Mouse (Mus musculus) cortical plate, adult 2 months (tissue): Measurements from ENCODE around the gene Dqx1. TPM values are rescaled to one million over a fixed set of nuclear protein-coding genes. Genes with fewer than 3 reads are reported as not detected.

Source experiments
- H3K27ac ChIP-seq: fragments of 200-500 bp; 2 replicates; pipeline ENCODE4 v1.5.1; 2012; ENCODE audit warnings: low read length, control low read depth, inconsistent platforms; ENCODE audit not compliant: insufficient read depth
- H3K4me1 ChIP-seq: fragments of 200-500 bp; 2 replicates; pipeline ENCODE4 v1.6.1; 2011; ENCODE audit warnings: low read length; ENCODE audit not compliant: control insufficient read depth, insufficient read depth
- H3K4me3 ChIP-seq: fragments of 200-500 bp; 2 replicates; pipeline ENCODE4 v1.5.1; 2011; ENCODE audit warnings: mild to moderate bottlenecking, low read length, control low read depth; ENCODE audit not compliant: insufficient read depth
- CTCF ChIP-seq: fragments of 200-500 bp; IDR thresholded peaks from 2 replicates; pipeline ENCODE4 v1.5.1; 2011; ENCODE audit warnings: mild to moderate bottlenecking, control low read depth, low read length; ENCODE audit not compliant: insufficient read depth; ENCODE audit errors: extremely low read depth
- POLR2A ChIP-seq: fragments of 200-500 bp; IDR thresholded peaks from 2 replicates; pipeline ENCODE4 v1.6.1; 2011; ENCODE audit warnings: mild to moderate bottlenecking, low read length, control low read depth; ENCODE audit not compliant: insufficient read depth; ENCODE audit errors: extremely low read depth
- polyA plus RNA-seq: library from polyadenylated mRNA; depleted of rRNA; stranded (reverse); fragments of >200 nt; gene quantifications from 2 replicates; pipeline ENCODE4 v1.2.3, GENCODE M21; 2012

Dqx1 gene
- polyA plus RNA-seq, 1 experiment, result 0.52 TPM

- 0 out of 2 replicates have a peak, but pooled peaks have one; percentile 19 for TF ChIP-seq POLR2A
- no peak for TF ChIP-seq CTCF
- Histone ChIP-seq H3K27ac (peak overlapping the region; percentile 8), H3K4me3 (peak overlapping the region; percentile 53), H3K4me1 (peaks cover 4% of the 10 kb centered on the region)
Observed at GRCm38 (mm10) chr6:83101688-83102556, 44.3 kb downstream of the Dqx1 start.

- TF ChIP-seq CTCF, result no peak
- no peak for TF ChIP-seq POLR2A
- Histone ChIP-seq H3K4me1 (peaks cover 6% of the 10 kb centered on the region), H3K27ac (no peak overlapping the region), H3K4me3 (peak overlapping the region; percentile 53)
Observed at GRCm38 (mm10) chr6:83103130-83103650, 45.5 kb downstream of the Dqx1 start.

DNA sequence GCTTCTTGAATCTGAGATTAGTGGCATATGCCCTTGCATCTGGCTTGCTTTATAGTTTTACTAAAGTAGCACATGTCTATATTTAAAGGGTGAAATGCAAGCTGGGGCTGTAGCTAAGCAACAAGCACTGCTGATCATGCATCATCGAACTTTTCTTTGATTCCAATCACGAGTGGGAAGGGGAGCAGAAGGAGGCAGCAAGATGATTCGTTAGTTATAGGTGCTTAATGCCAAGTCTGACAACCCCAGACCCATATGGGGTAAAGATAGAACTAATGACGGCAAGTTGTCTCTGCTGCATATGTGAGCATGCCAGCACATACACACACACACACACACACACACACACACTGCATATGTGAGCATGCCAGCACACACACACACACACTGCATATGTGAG is 46.5 kb downstream of the Dqx1 start:
- no peak for TF ChIP-seq POLR2A
- no peak for TF ChIP-seq CTCF
- peaks cover 6% of the 10 kb centered on the region for H3K4me1 ChIP-seq
- no peak overlapping the region for H3K27ac ChIP-seq
- no peak overlapping the region for H3K4me3 ChIP-seq

- no peak for TF ChIP-seq POLR2A
- TF ChIP-seq CTCF, result peak; percentile 66
- Histone ChIP-seq H3K27ac (no peak overlapping the region), H3K4me1 (peaks cover 5% of the 10 kb centered on the region), H3K4me3 (no peak overlapping the region; the same call in 1 of the 2 replicates)
Observed at GRCm38 (mm10) chr6:83107566-83108400, 50.1 kb downstream of the Dqx1 start.

GRCm38 (mm10) chr6:83108762-83109668 is 51.4 kb downstream of the Dqx1 start, which contains the start of gene Mrpl53:
Gene Mrpl53, plus strand, starts transcription at chr6:83109040.
- H3K4me3 ChIP-seq, result peak within 1 kb of the TSS; percentile 98
- TF ChIP-seq CTCF (no peak), POLR2A (peak; percentile 88)
- H3K4me1 ChIP-seq, result peaks cover 5% of the 10 kb centered on the region
- H3K27ac ChIP-seq, result peak within 1 kb of the TSS; percentile 84

- no peak for TF ChIP-seq POLR2A
- no peak for TF ChIP-seq CTCF
- Histone ChIP-seq H3K27ac (no peak overlapping the region), H3K4me1 (peaks cover 3% of the 10 kb centered on the region; the same call in 1 of the 2 replicates), H3K4me3 (no peak overlapping the region)
Observed at GRCm38 (mm10) chr6:83111510-83112136, 54.0 kb downstream of the Dqx1 start.

DNA sequence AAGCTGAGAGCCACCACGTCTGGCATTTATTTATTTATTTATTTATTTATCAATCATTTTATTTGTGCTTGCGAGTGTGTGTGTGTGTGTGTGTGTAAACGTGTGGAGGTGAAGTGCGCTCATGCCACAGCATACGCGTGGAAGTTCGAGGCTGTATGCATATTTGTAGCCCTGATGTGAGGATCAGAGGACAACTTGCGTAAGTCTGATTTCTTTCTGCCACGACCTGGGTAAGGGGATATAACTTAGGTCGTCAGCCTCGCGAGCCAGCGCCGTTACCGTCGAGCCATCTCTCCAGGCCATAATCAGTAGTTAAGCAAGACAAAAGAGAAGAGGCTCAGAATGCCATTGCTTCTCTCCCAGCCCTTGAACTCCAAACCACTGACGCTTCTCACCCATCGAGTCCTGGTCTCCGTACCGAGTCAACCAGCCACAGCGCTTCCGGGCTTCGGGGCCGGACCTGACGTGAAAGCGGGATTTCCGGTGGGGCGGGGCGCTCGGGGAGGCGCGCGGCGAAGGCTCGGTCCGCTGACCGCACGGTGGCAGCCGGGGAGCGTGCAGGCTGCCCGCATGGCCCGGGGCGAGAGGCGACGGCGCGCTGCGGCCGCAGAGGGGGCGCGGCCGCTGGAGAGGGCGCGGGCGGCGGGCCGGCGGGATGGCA is 57.5 kb downstream of the Dqx1 start, which contains the start of gene Mogs:
Gene Mogs (plus strand): TSS at position 486 of the 661 bp plus-strand sequence.
- Histone ChIP-seq H3K27ac (peak within 1 kb of the TSS; percentile 19; the same call in 1 of the 2 replicates), H3K4me3 (peak within 1 kb of the TSS; percentile 64), H3K4me1 (no peaks in the 10 kb centered on the region)
- TF ChIP-seq CTCF, result no peak
- peak; percentile 95 for TF ChIP-seq POLR2A

DNA sequence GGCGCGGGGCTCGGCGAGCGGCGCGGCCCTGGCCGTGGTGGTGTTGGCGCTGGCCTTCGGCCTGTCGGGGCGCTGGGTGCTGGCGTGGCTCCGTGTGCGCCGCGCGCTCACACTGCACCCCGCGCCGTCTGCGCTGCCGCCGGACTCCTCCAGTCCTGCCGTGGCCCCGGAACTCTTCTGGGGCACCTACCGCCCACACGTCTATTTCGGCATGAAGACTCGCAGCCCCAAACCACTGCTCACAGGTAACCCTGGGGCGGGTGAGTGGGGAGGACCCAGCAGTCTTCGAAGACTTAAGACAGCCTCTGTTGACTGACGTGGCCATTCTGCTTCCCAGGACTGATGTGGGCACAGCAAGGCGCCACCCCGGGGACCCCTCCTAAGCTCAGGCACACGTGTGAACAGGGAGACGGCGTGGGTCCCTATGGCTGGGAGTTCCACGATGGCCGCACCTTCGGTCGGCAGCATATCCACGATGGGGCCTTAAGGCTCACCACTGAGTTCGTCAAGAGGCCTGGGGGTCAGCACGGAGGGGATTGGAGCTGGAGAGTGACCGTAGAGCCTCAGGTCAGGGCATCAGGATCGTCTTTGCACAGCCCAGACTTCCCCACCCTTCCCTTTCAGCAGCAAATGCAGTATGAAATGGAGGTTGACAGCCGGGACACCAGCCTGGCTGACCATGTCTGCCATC is 58.2 kb downstream of the Dqx1 start:
- Histone ChIP-seq H3K4me3 (peak overlapping the region; percentile 64), H3K4me1 (no peaks in the 10 kb centered on the region)
- TF ChIP-seq CTCF, result no peak
- no peak for TF ChIP-seq POLR2A

More for the DNA sequence above, 58.2 kb downstream of the Dqx1 start:
- H3K27ac ChIP-seq, result no peak overlapping the region
